ENCODE assay signal across 26 mouse cellular contexts in the genomic region with DNA sequence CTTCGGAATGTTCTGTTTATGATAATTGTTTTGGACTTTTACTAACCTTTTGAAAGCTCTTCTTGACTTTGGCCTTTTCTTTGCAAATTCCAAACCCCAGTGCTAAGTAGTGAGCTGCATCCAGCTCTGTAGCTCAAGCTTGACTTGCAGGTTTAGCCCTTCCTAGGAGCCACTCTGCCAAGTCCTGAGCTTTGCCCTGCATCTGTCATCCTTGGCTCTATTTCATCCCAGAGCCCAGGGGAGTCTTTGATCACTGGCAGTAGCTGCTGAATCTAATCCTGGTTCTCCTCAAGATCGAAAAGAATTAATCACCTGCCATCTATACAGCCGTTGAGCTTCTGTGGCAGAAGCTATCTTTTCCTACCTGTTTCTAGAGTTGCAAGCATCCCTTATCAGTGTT.
"Had no signal": no experiment of that assay in that cellular context is flagged by ENCODE, and none has a peak within 500 bp of the region (broad histone marks: within the 10 kb centered on the region; RNA-seq: fewer than 3 reads in every experiment).

No protein-coding gene starts in this region.

- H3K27ac ChIP-seq: heart, adult 2 months; heart, embryonic 13.5 days; heart, embryonic 15.5 days; hindbrain, embryonic 14.5 days; kidney, embryonic 15.5 days; kidney, postnatal 0 days; left cerebral cortex, adult 2 months; limb, embryonic 13.5 days; limb, embryonic 15.5 days; liver, embryonic 12.5 days; liver, embryonic 14.5 days had no signal

- H3K4me1 ChIP-seq: heart, embryonic 13.5 days; heart, embryonic 15.5 days; kidney, embryonic 15.5 days; limb, embryonic 13.5 days; limb, embryonic 15.5 days; liver, embryonic 12.5 days had no signal

- H3K9ac ChIP-seq: heart, embryonic 13.5 days; heart, embryonic 15.5 days; hindbrain, embryonic 14.5 days; kidney, embryonic 15.5 days; limb, embryonic 13.5 days; limb, embryonic 15.5 days; liver, embryonic 12.5 days; liver, embryonic 14.5 days had no signal

- ATAC-seq: hindbrain, embryonic 16.5 days; intestine, embryonic 16.5 days; liver, embryonic 12.5 days had no signal

- H3K36me3 ChIP-seq: heart, embryonic 13.5 days; heart, embryonic 15.5 days; kidney, embryonic 15.5 days; limb, embryonic 13.5 days; limb, embryonic 15.5 days; liver, embryonic 12.5 days had no signal

- DNase-seq: gastrocnemius, postnatal 14 days; gastrocnemius, postnatal 36 days; heart, adult 11 months; heart, adult 2 months; heart, postnatal 14 days; heart, postnatal 36 days; kidney, adult 11 months; kidney, adult 2 months; kidney, adult 9 months; kidney, postnatal 14 days; kidney, postnatal 36 days; layer of hippocampus, adult 9-11 months; layer of hippocampus, postnatal 36 days had no signal

- H3K4me2 ChIP-seq: heart, embryonic 11.5 days; heart, embryonic 13.5 days; heart, embryonic 15.5 days; hindbrain, embryonic 14.5 days; kidney, embryonic 15.5 days; limb, embryonic 13.5 days; limb, embryonic 15.5 days; liver, embryonic 12.5 days had no signal

- H3K9me3 ChIP-seq: heart, embryonic 13.5 days; heart, embryonic 15.5 days; kidney, embryonic 15.5 days; limb, embryonic 13.5 days; limb, embryonic 15.5 days; liver, embryonic 12.5 days had no signal

- H3K27me3 ChIP-seq: heart, embryonic 15.5 days; limb, embryonic 15.5 days had no signal

- H3K4me3 ChIP-seq: heart, adult 2 months; heart, embryonic 13.5 days; heart, embryonic 15.5 days; kidney, embryonic 15.5 days; left cerebral cortex, adult 2 months; limb, embryonic 13.5 days; limb, embryonic 15.5 days; liver, embryonic 12.5 days had no signal
